ENCODE assay signal across 8 mouse cellular contexts in the genomic region with DNA sequence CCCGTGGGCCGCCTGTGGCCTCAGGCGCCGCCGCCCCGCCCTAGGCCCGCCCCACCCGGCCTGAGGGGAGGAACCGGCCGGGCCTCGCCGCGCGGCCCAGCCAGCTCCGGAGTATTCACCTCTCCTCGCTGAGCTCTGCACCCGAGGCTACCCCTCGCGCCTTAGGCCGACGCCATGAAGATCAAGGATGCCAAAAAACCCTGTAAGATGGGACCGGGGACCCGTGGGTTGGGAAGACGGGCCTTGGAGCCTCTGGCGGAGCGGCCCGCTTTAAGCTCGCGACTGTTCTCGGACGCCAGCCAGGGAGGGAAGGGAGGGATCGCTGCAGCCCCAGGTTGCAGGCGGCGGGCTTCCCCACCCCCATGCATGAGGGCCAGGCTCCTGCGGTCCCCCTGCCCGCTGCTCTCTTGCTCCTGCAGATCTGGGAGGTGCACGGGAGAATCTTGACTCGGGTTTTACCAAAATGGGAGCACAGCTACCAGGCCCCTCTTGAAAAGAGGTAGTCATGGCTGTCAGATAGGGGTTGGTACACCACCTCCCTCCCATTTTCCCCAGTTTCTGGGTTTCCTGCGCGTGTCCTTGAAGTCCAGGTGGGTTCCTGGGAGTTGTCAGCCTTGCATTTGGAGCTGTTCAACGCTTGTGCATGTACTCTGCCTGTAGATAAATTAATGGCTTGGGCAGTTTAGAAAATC. TPM values are rescaled to one million over a fixed set of nuclear protein-coding genes. Genes with fewer than 3 reads are reported as not detected.
DNase-seq lines count a peak whose midpoint lies in the region; ATAC-seq lines count a peak whose summit lies in the region.

No protein-coding gene starts in this region.

- H3K9me3 ChIP-seq in kidney, embryonic 14.5 days (ENCODE audit: control insufficient read depth, low read length), result no peaks in the 10 kb centered on the region
- H3K9me3 ChIP-seq in forebrain, embryonic 15.5 days, result no peaks in the 10 kb centered on the region

- peaks cover 3% of the 10 kb centered on the region; the same call in 1 of the 2 replicates for H3K36me3 ChIP-seq in kidney, embryonic 14.5 days (ENCODE audit: control insufficient read depth, insufficient read depth, low read length)
- no peaks in the 10 kb centered on the region for H3K36me3 ChIP-seq in forebrain, embryonic 15.5 days

- H3K4me2 ChIP-seq in kidney, embryonic 14.5 days (replicated peaks; ENCODE audit: low read depth, low read length), result peak overlapping the region; percentile 86
- peak overlapping the region; percentile 73 for H3K4me2 ChIP-seq in forebrain, embryonic 15.5 days (replicated peaks)

- H3K9ac ChIP-seq in kidney, embryonic 14.5 days (ENCODE audit: low read depth, low read length), result peak overlapping the region; percentile 96
- H3K9ac ChIP-seq in forebrain, embryonic 15.5 days (replicated peaks), result peak overlapping the region; percentile 95

- WGBS in kidney, embryonic 14.5 days, result 0% methylated on average over 34 of the region's 41 CpGs
- WGBS in forebrain, embryonic 15.5 days, result under 1% methylated on average over 36 of the region's 41 CpGs

- peak; percentile 92 for ATAC-seq in kidney, embryonic 14.5 days (ENCODE audit: low FRiP score, low TSS enrichment)
- ATAC-seq in forebrain, embryonic 15.5 days (replicated peaks), result peak; percentile 84

- H3K4me3 ChIP-seq in kidney, embryonic 14.5 days (ENCODE audit: low read length), result peak overlapping the region; percentile 83
- H3K4me3 ChIP-seq in forebrain, embryonic 15.5 days, result peak overlapping the region; percentile 80

- intact Hi-C loops in heart, postnatal 14 days (cut with DNase I), result loop anchor here (5.0 kb wide), 1 partner anchor 62 kb away; a partner anchor contains a TSS

- H3K4me1 ChIP-seq in kidney, embryonic 14.5 days (ENCODE audit: control insufficient read depth, insufficient read depth, low read length), result peaks cover 9% of the 10 kb centered on the region
- peaks cover 31% of the 10 kb centered on the region for H3K4me1 ChIP-seq in forebrain, embryonic 15.5 days

- H3K27me3 ChIP-seq in kidney, embryonic 14.5 days (ENCODE audit: control insufficient read depth, insufficient read depth, low read length), result no peaks in the 10 kb centered on the region
- H3K27me3 ChIP-seq in forebrain, embryonic 15.5 days, result no peaks in the 10 kb centered on the region

- no peak for DNase-seq in kidney, adult 9 months
- peak; percentile 53 for DNase-seq in c-Kit-positive CD71-positive TER-119-negative erythroid progenitor cells, embryonic 14.5 days (ENCODE audit: low read depth)
- peak; percentile 80 to 82 for DNase-seq in heart, postnatal 14 days
- DNase-seq in layer of hippocampus, postnatal 10 days (ENCODE audit: low spot score in 2 of 2), result peak; percentile 81 to 83
- DNase-seq in lung, postnatal 36 days, result peak; percentile 76
- peak; percentile 49 for DNase-seq in skeletal muscle tissue, adult 2 months (ENCODE audit: low read depth, low spot score)

- peak overlapping the region; percentile 88 for H3K27ac ChIP-seq in kidney, embryonic 14.5 days (ENCODE audit: low read depth, low read length)
- H3K27ac ChIP-seq in forebrain, embryonic 15.5 days (replicated peaks), result peak overlapping the region; percentile 94

RNA-seq across cellular contexts. Expression of a gene that starts 0.6 kb away (rescaled TPM):
- polyA plus RNA-seq in kidney, embryonic 14.5 days (2014; fragmentation: Nextera tagmentation; extraction: Ambion mirVana), result 13.9 and 22.8 TPM in 2 replicates
- polyA plus RNA-seq in forebrain, embryonic 15.5 days (2015; fragmentation: Nextera tagmentation; extraction: Ambion mirVana), result 23.1 and 24.2 TPM in 2 replicates
- total RNA-seq in heart, postnatal 14 days (2021), result 10 to 100 TPM; 26.9 to 27.0 TPM
- total RNA-seq in layer of hippocampus, postnatal 10 days (2021), result 10 to 100 TPM; 63.3 to 64.6 TPM

RNA-seq across cellular contexts. Expression of a gene that starts 28.8 kb away (rescaled TPM):
- not detected in 2 replicates for polyA plus RNA-seq in kidney, embryonic 14.5 days (2014; fragmentation: Nextera tagmentation; extraction: Ambion mirVana)
- polyA plus RNA-seq in forebrain, embryonic 15.5 days (2015; fragmentation: Nextera tagmentation; extraction: Ambion mirVana), result 15.6 and 20.8 TPM in 2 replicates
- not detected for total RNA-seq in heart, postnatal 14 days (2021)
- 10 to 100 TPM; 51.2 to 54.3 TPM for total RNA-seq in layer of hippocampus, postnatal 10 days (2021)

Comparison
In these comparisons a context has a peak if more than half of its experiments do, and no peak if none do; other contexts are left out.
1. RNA of a gene that starts 28.8 kb away (total RNA-seq): 51.2 to 54.3 TPM in layer of hippocampus, postnatal 10 days; not detected in heart, postnatal 14 days; every median in the first group is over 10 times any median in the second.